Mouse (Mus musculus): Measurements from ENCODE around the gene Gm10188.

Gene Gm10188

GRCm38 (mm10) chr1:132191786-132192680 lies 37.5 kb downstream of the Gm10188 start:
- DNase-seq, result no peak

- no peak for DNase-seq
Observed at GRCm38 (mm10) chr1:132191093-132191785, 38.3 kb downstream of the Gm10188 start, which contains the start of the genes Lemd1 and AC124108.1. Gene Lemd1 (plus strand): TSS chr1:132191431. Gene AC124108.1 (plus strand): TSS chr1:132191457.

- no peak for DNase-seq
Observed at GRCm38 (mm10) chr1:132190621-132191092, 38.9 kb downstream of the Gm10188 start.

GRCm38 (mm10) chr1:132190040-132190513 lies 39.5 kb downstream of the Gm10188 start:
- DNase-seq, result peak; percentile 38

GRCm38 (mm10) chr1:132189231-132189630 lies 40.3 kb downstream of the Gm10188 start:
- no peak for DNase-seq

GRCm38 (mm10) chr1:132188442-132189066 lies 41.0 kb downstream of the Gm10188 start:
- DNase-seq, result no peak

GRCm38 (mm10) chr1:132186303-132186702 lies 43.3 kb downstream of the Gm10188 start:
- DNase-seq, result no peak
